Mouse (Mus musculus): Measurements from ENCODE around the gene Rab4b. TPM values are rescaled to one million over a fixed set of nuclear protein-coding genes. Genes with fewer than 3 reads are reported as not detected.

Gene Rab4b
- total RNA-seq (2023): 10 to 100 TPM; 84.6 to 99.7 TPM

GRCm38 (mm10) chr7:27178324-27179216, at the start of gene Rab4b:
Rab4b (minus strand) TSS chr7:27178896.

GRCm38 (mm10) chr7:27228281-27228821, 49.7 kb upstream of the Rab4b start, which contains the start of gene Itpkc:
Itpkc (minus strand) TSS chr7:27228661.

GRCm38 (mm10) chr7:27195681-27196611, 17.2 kb upstream of the Rab4b start, which contains the start of the genes BC024978 and Snrpa:
BC024978 (plus strand) TSS chr7:27195781.
Snrpa (minus strand) TSS chr7:27196271.

GRCm38 (mm10) chr7:27180837-27181695, 2.4 kb upstream of the Rab4b start, which contains the start of the genes Gm21983 and Mia:
Gm21983 (minus strand) TSS chr7:27181086.
Mia (minus strand) TSS chr7:27181157.

GRCm38 (mm10) chr7:27166614-27167474, 11.9 kb downstream of the Rab4b start, which contains the start of gene Egln2:
Egln2 (minus strand) TSS chr7:27166802.

GRCm38 (mm10) chr7:27153205-27153764, 25.4 kb downstream of the Rab4b start, which contains the start of gene Cyp2t4:
Cyp2t4 (plus strand) TSS chr7:27153714.

GRCm38 (mm10) chr7:27119676-27120075, 59.0 kb downstream of the Rab4b start, which contains the start of gene Cyp2f2:
Cyp2f2 (plus strand) TSS chr7:27119909.

Other genes starting within 250 kb of the Rab4b start
- not detected for gene Cyp2a22, start 239.5 kb downstream of the Rab4b start, total RNA-seq (2023)
- gene Cyp2a12, start 149.8 kb downstream of the Rab4b start, total RNA-seq (2023): not detected
- not detected for gene Cyp2f2, start 59.0 kb downstream of the Rab4b start, total RNA-seq (2023)
- gene Cyp2t4, start 25.2 kb downstream of the Rab4b start, total RNA-seq (2023): not detected
- 10 to 100 TPM; 37.6 to 41.4 TPM for gene Egln2, start 12.1 kb downstream of the Rab4b start, total RNA-seq (2023)
- not detected for gene Gm21983, start 2.2 kb upstream of the Rab4b start, total RNA-seq (2023)
- not detected for gene Mia, start 2.3 kb upstream of the Rab4b start, total RNA-seq (2023)
- 1 to 10 TPM; 3.6 to 3.9 TPM for gene BC024978, start 16.9 kb upstream of the Rab4b start, total RNA-seq (2023)
- gene Snrpa, start 17.4 kb upstream of the Rab4b start, total RNA-seq (2023): 10 to 100 TPM; 50.6 to 55.7 TPM
- gene Itpkc, start 49.8 kb upstream of the Rab4b start, total RNA-seq (2023): 1 to 10 TPM; 8.4 to 8.9 TPM
- 10 to 100 TPM; 17.5 to 19.2 TPM for gene Coq8b, start 54.1 kb upstream of the Rab4b start, total RNA-seq (2023)
- 1 to 10 TPM; 3.7 to 3.9 TPM for gene Numbl, start 79.5 kb upstream of the Rab4b start, total RNA-seq (2023)
- gene Ltbp4, start 158.8 kb upstream of the Rab4b start, total RNA-seq (2023): under 1 TPM in 1 of 2 experiments, not detected in 1; 0.53 TPM
- 10 to 100 TPM; 97.3 to 98.6 TPM for gene Shkbp1, start 177.1 kb upstream of the Rab4b start, total RNA-seq (2023)
- gene Gm20479, start 178.5 kb upstream of the Rab4b start, total RNA-seq (2023): 10 to 100 TPM in 1 of 2 experiments, 1 to 10 TPM in 1; 4.6 to 10.3 TPM

All from neutrophil, adult 83 days (primary cell).